In the genomic region with DNA sequence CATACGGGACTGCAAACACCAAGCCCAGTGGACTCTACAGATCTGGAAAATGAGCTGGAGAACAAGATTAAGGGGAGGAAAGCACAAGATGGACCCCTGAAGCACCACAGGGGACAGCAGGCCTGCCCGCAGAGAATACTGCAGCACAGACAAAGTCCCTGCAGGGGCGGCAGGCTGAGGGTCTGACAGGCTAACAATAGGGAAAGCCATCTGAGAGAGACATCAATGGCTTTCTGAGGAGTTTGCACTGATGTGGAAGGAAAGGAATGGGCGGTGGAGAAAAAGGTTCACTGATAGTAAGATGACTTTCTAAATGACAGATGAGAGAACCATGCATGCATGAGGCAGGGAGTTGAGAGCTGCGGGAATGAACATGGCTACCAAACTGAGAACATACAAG, we compare ENCODE assay signal across 24 mouse cellular contexts.
DNase-seq lines count a peak whose midpoint lies in the region; ATAC-seq lines count a peak whose summit lies in the region.
"Had no signal": no experiment of that assay in that cellular context is flagged by ENCODE, and none has a peak within 500 bp of the region (broad histone marks: within the 10 kb centered on the region; RNA-seq: fewer than 3 reads in every experiment).

No protein-coding gene starts in this region.

- DNase-seq in hindbrain, embryonic 11.5 days (ENCODE audit: low spot score) = peak; percentile 30
- no peak for DNase-seq in hindbrain, embryonic 14.5 days (ENCODE audit: low spot score)
- no peak for DNase-seq in spleen, adult 12 weeks (ENCODE audit: low spot score)
- DNase-seq in lung, postnatal 4 days = no peak
- DNase-seq: adrenal gland, postnatal 10 days; B cell, adult 2 months; cerebellum, adult 18-20 months; cerebellum, postnatal 14 days; kidney, adult 8-10 months; kidney, postnatal 10 days; liver, embryonic 13.5 days; lung, adult 2 months; lung, postnatal 14 days; right cerebral cortex, postnatal 14 days; spleen, adult 18-20 months; thymus, postnatal 14 days had no signal

- 29% methylated on average over 5 of the region's 5 CpGs for WGBS in hindbrain, embryonic 11.5 days
- 20% methylated on average over 5 of the region's 5 CpGs for WGBS in hindbrain, embryonic 14.5 days
- 42% methylated on average over 5 of the region's 5 CpGs for WGBS in neural tube, embryonic 12.5 days
- 26% methylated on average over 5 of the region's 5 CpGs for WGBS in neural tube, embryonic 15.5 days
- 17% methylated on average over 5 of the region's 5 CpGs for WGBS in hindbrain, embryonic 13.5 days

- no peaks in the 10 kb centered on the region for H3K27me3 ChIP-seq in hindbrain, embryonic 11.5 days (ENCODE audit: control insufficient read depth, insufficient read depth, low read length)
- H3K27me3 ChIP-seq in hindbrain, embryonic 14.5 days (ENCODE audit: control insufficient read depth, insufficient read depth, low read length) = no peaks in the 10 kb centered on the region
- H3K27me3 ChIP-seq in neural tube, embryonic 12.5 days (replicated peaks) = no peaks in the 10 kb centered on the region
- no peaks in the 10 kb centered on the region for H3K27me3 ChIP-seq in neural tube, embryonic 15.5 days (replicated peaks)
- H3K27me3 ChIP-seq in hindbrain, embryonic 13.5 days = no peaks in the 10 kb centered on the region
- H3K27me3 ChIP-seq: CH12.LX; forebrain, embryonic 13.5 days; intestine, embryonic 15.5 days; liver, embryonic 13.5 days had no signal

- H3K4me1 ChIP-seq in hindbrain, embryonic 11.5 days (replicated peaks; ENCODE audit: control insufficient read depth, insufficient read depth, low read length) = no peaks in the 10 kb centered on the region
- H3K4me1 ChIP-seq in hindbrain, embryonic 14.5 days (replicated peaks; ENCODE audit: control insufficient read depth, insufficient read depth, low read length) = no peaks in the 10 kb centered on the region
- H3K4me1 ChIP-seq in neural tube, embryonic 12.5 days = no peaks in the 10 kb centered on the region
- H3K4me1 ChIP-seq in neural tube, embryonic 15.5 days = no peaks in the 10 kb centered on the region
- H3K4me1 ChIP-seq in hindbrain, embryonic 13.5 days (replicated peaks) = no peaks in the 10 kb centered on the region
- H3K4me1 ChIP-seq: forebrain, embryonic 13.5 days; intestine, embryonic 15.5 days; liver, embryonic 13.5 days had no signal

- ATAC-seq in hindbrain, embryonic 11.5 days (ENCODE audit: low FRiP score) = peak; percentile 73
- ATAC-seq in hindbrain, embryonic 14.5 days (ENCODE audit: low FRiP score) = no peak
- ATAC-seq in neural tube, embryonic 12.5 days (ENCODE audit: low FRiP score, low read depth) = 0 out of 2 replicates have a peak, but pooled peaks have one; percentile 56
- no peak for ATAC-seq in neural tube, embryonic 15.5 days (ENCODE audit: low FRiP score)
- ATAC-seq in hindbrain, embryonic 13.5 days (ENCODE audit: low FRiP score) = 0 out of 2 replicates have a peak, but pooled peaks have one; percentile 7
- ATAC-seq: forebrain, embryonic 13.5 days; intestine, embryonic 15.5 days had no signal

- no peak overlapping the region for H3K27ac ChIP-seq in hindbrain, embryonic 11.5 days (ENCODE audit: low read depth, low read length)
- H3K27ac ChIP-seq in hindbrain, embryonic 14.5 days = no peak overlapping the region
- no peak overlapping the region for H3K27ac ChIP-seq in neural tube, embryonic 12.5 days
- no peak overlapping the region for H3K27ac ChIP-seq in neural tube, embryonic 15.5 days (replicated peaks)
- H3K27ac ChIP-seq in hindbrain, embryonic 13.5 days = no peak overlapping the region
- H3K27ac ChIP-seq: forebrain, embryonic 13.5 days; intestine, embryonic 15.5 days; left cerebral cortex, adult 2 months; liver, embryonic 13.5 days had no signal

- no peaks in the 10 kb centered on the region for H3K36me3 ChIP-seq in hindbrain, embryonic 11.5 days (ENCODE audit: control insufficient read depth, insufficient read depth, low read length)
- no peaks in the 10 kb centered on the region for H3K36me3 ChIP-seq in hindbrain, embryonic 14.5 days (replicated peaks; ENCODE audit: control insufficient read depth, insufficient read depth)
- H3K36me3 ChIP-seq in neural tube, embryonic 12.5 days = no peaks in the 10 kb centered on the region
- H3K36me3 ChIP-seq in neural tube, embryonic 15.5 days = no peaks in the 10 kb centered on the region
- H3K36me3 ChIP-seq in hindbrain, embryonic 13.5 days = no peaks in the 10 kb centered on the region

- no peak overlapping the region for H3K9ac ChIP-seq in hindbrain, embryonic 11.5 days (ENCODE audit: low read depth, low read length)
- H3K9ac ChIP-seq in hindbrain, embryonic 14.5 days = no peak overlapping the region
- H3K9ac ChIP-seq in neural tube, embryonic 12.5 days = no peak overlapping the region
- no peak overlapping the region for H3K9ac ChIP-seq in neural tube, embryonic 15.5 days (replicated peaks)
- no peak overlapping the region for H3K9ac ChIP-seq in hindbrain, embryonic 13.5 days
- H3K9ac ChIP-seq: forebrain, embryonic 13.5 days; intestine, embryonic 15.5 days; liver, embryonic 13.5 days had no signal

- no peak overlapping the region for H3K4me2 ChIP-seq in hindbrain, embryonic 11.5 days (replicated peaks; ENCODE audit: low read depth, low read length)
- no peak overlapping the region for H3K4me2 ChIP-seq in hindbrain, embryonic 14.5 days (replicated peaks)
- no peak overlapping the region for H3K4me2 ChIP-seq in neural tube, embryonic 12.5 days (replicated peaks)
- H3K4me2 ChIP-seq in neural tube, embryonic 15.5 days = no peak overlapping the region
- H3K4me2 ChIP-seq in hindbrain, embryonic 13.5 days = no peak overlapping the region
- H3K4me2 ChIP-seq: forebrain, embryonic 13.5 days; heart, embryonic 11.5 days; intestine, embryonic 15.5 days; liver, embryonic 13.5 days had no signal

- no peak overlapping the region for H3K4me3 ChIP-seq in hindbrain, embryonic 11.5 days (ENCODE audit: low read depth, low read length)
- no peak overlapping the region for H3K4me3 ChIP-seq in hindbrain, embryonic 14.5 days (replicated peaks; ENCODE audit: low read length)
- H3K4me3 ChIP-seq in neural tube, embryonic 12.5 days = no peak overlapping the region
- H3K4me3 ChIP-seq in neural tube, embryonic 15.5 days (replicated peaks) = no peak overlapping the region
- H3K4me3 ChIP-seq in hindbrain, embryonic 13.5 days = no peak overlapping the region
- H3K4me3 ChIP-seq: forebrain, embryonic 13.5 days; intestine, embryonic 15.5 days; left cerebral cortex, adult 2 months; liver, embryonic 13.5 days had no signal

- no peaks in the 10 kb centered on the region for H3K9me3 ChIP-seq in hindbrain, embryonic 11.5 days (ENCODE audit: control insufficient read depth, low read length)
- H3K9me3 ChIP-seq in hindbrain, embryonic 14.5 days (ENCODE audit: control insufficient read depth, low read length) = no peaks in the 10 kb centered on the region
- no peaks in the 10 kb centered on the region for H3K9me3 ChIP-seq in neural tube, embryonic 12.5 days
- H3K9me3 ChIP-seq in neural tube, embryonic 15.5 days (replicated peaks) = no peaks in the 10 kb centered on the region
- no peaks in the 10 kb centered on the region for H3K9me3 ChIP-seq in hindbrain, embryonic 13.5 days
- H3K9me3 ChIP-seq: forebrain, embryonic 13.5 days; intestine, embryonic 15.5 days; liver, embryonic 13.5 days had no signal

Comparison
In these comparisons a context has a peak if more than half of its experiments do, and no peak if none do; other contexts are left out.
1. ATAC-seq: peak in hindbrain, embryonic 11.5 days (single experiment), neural tube, embryonic 12.5 days (single experiment) and hindbrain, embryonic 13.5 days (single experiment); none in hindbrain, embryonic 14.5 days (single experiment) and neural tube, embryonic 15.5 days (single experiment).